Mouse (Mus musculus) embryonic fibroblast, embryonic 13.5 days (primary cell): ENCODE results near the gene Mylk4.

Experiments used
- CTCF ChIP-seq: IDR thresholded peaks from 2 replicates; pipeline ENCODE4 v1.5.1; 2011; ENCODE audit warnings: mild to moderate bottlenecking, control low read depth, low read length, moderate library complexity, borderline replicate concordance; ENCODE audit not compliant: insufficient read depth
- POLR2A ChIP-seq: IDR thresholded peaks from 2 replicates; pipeline ENCODE4 v1.6.1; 2011; ENCODE audit warnings: low read depth, mild to moderate bottlenecking, control low read depth, low read length, moderate library complexity

GRCm38 (mm10) chr13:32800859-32801258, 17.1 kb upstream of the Mylk4 start:
- TF ChIP-seq CTCF (no peak), POLR2A (no peak)
